Mouse (Mus musculus) heart, postnatal 25 days (tissue): Measurements from ENCODE around the gene Trmt1l. TPM values are rescaled to one million over a fixed set of nuclear protein-coding genes. Genes with fewer than 3 reads are reported as not detected.
A peak's percentile ranks its signal among the peaks of the same experiment; 100 is the strongest.

Experiments used
- DNase-seq: peaks from one replicate; pipeline ENCODE4 v3.0.0; 2022; ENCODE audit warnings: low spot score
- intact Hi-C: fragments of 180-260 bp; cut with DNase I; formaldehyde crosslinking; loops from one replicate; pipeline ENCODE4 v1.15.1; 2025
- microRNA-seq: library from miRNA; unstranded; fragments of <30 nt; microRNA quantifications from one replicate; pipeline ENCODE4 v1.2.0, GENCODE M21; 2022
- total RNA-seq, 2 experiments: library from RNA; stranded (reverse); gene quantifications; 2 replicates each; pipeline ENCODE4 v1.2.3; 2021

Trmt1l gene
- total RNA-seq, 2 experiments from 2014 or later, result 21.4 to 22.2 TPM

- DNase-seq, result no peak
- intact Hi-C loops, result loop anchor here (5.0 kb wide), 1 partner anchor 215 kb away; no protein-coding TSS in a partner anchor
These were observed 64.1 kb downstream of the Trmt1l start for GRCm38 (mm10) chr1:151492419-151492818.

- intact Hi-C loops, result loop anchor here (5.0 kb wide), 1 partner anchor 213 kb away; no protein-coding TSS in a partner anchor
- no peak for DNase-seq
These were observed 65.5 kb downstream of the Trmt1l start for GRCm38 (mm10) chr1:151493826-151494225.

- DNase-seq, result no peak
- intact Hi-C loops, result loop anchor here (5.0 kb wide), 1 partner anchor 213 kb away; no protein-coding TSS in a partner anchor
These were observed 66.4 kb downstream of the Trmt1l start for GRCm38 (mm10) chr1:151494711-151495110.

GRCm38 (mm10) chr1:151495635-151496285, 67.4 kb downstream of the Trmt1l start:
- no peak for DNase-seq
- intact Hi-C loops, result no loop called here

GRCm38 (mm10) chr1:151497028-151497427, 68.7 kb downstream of the Trmt1l start:
- intact Hi-C loops, result no loop called here
- no peak for DNase-seq

GRCm38 (mm10) chr1:151497942-151498341, 69.6 kb downstream of the Trmt1l start:
- intact Hi-C loops, result no loop called here
- DNase-seq, result no peak

GRCm38 (mm10) chr1:151498381-151498780, 70.0 kb downstream of the Trmt1l start:
- DNase-seq, result no peak
- intact Hi-C loops, result no loop called here

- intact Hi-C loops, result no loop called here
- DNase-seq, result peak; percentile 34
These were observed 71.6 kb downstream of the Trmt1l start for GRCm38 (mm10) chr1:151499815-151500501.

GRCm38 (mm10) chr1:151500531-151501361, 72.4 kb downstream of the Trmt1l start, which contains the start of gene Rnf2:
Gene Rnf2 (minus strand): TSS chr1:151500955.
- peak; percentile 88 for DNase-seq
- intact Hi-C loops, result no loop called here

Small RNA genes lying within 50 kb of the gene (microRNA-seq; reads per million reads assigned to microRNA genes)
- 0.83 reads per million for gene Mir7682

Other genes starting within 250 kb of the Trmt1l start
- gene Gm47985, start 246.0 kb upstream of the Trmt1l start, total RNA-seq, result 1 to 10 TPM in 1 of 2 experiments, under 1 TPM in 1; 0.26 to 1.1 TPM
- not detected for gene Gm8947, start 236.2 kb upstream of the Trmt1l start, total RNA-seq
- not detected for gene Gm47995, start 230.1 kb upstream of the Trmt1l start, total RNA-seq
- not detected for gene 3110040M04Rik, start 224.4 kb upstream of the Trmt1l start, total RNA-seq
- not detected for gene Gm47996, start 218.4 kb upstream of the Trmt1l start, total RNA-seq
- 100 to 1,000 TPM; 516 to 557 TPM for gene Ivns1abp, start 84.1 kb upstream of the Trmt1l start, total RNA-seq
- 10 to 100 TPM in 1 of 2 experiments, 1 to 10 TPM in 1; 9.8 to 12.2 TPM for gene Swt1, start 87 bp upstream of the Trmt1l start, total RNA-seq
- 10 to 100 TPM; 15.6 to 18.3 TPM for gene Rnf2, start 72.4 kb downstream of the Trmt1l start, total RNA-seq
- 10 to 100 TPM; 12.9 to 19.3 TPM for gene Fam129a, start 142.6 kb downstream of the Trmt1l start, total RNA-seq